Mouse (Mus musculus) neural tube, embryonic 14.5 days (tissue): ENCODE data around the gene Scgb1a1. TPM values are rescaled to one million over a fixed set of nuclear protein-coding genes. Genes with fewer than 3 reads are reported as not detected.

ENCODE experiments used
- ATAC-seq: fragments of 200-750 bp; cut with Nextera tagmentation; 2 replicates; pipeline ENCODE4 v1.8.0; 2017; ENCODE audit warnings: low read depth, mild to moderate bottlenecking, moderate TSS enrichment, moderate library complexity
- H3K27ac ChIP-seq: fragments of 300-500 bp; sonication (generic); 2 replicates; pipeline ENCODE4 v1.5.1; 2014; ENCODE audit warnings: low read depth, mild to moderate bottlenecking, control low read depth, low read length, moderate library complexity, mixed read lengths
- H3K27me3 ChIP-seq: fragments of 300-500 bp; sonication (generic); 2 replicates; pipeline ENCODE4 v1.6.1; 2014; ENCODE audit warnings: low read length; ENCODE audit not compliant: control insufficient read depth, insufficient read depth
- H3K36me3 ChIP-seq: fragments of 300-500 bp; sonication (generic); 2 replicates; pipeline ENCODE4 v1.6.1; 2014; ENCODE audit warnings: low read length, mixed read lengths; ENCODE audit not compliant: control insufficient read depth, insufficient read depth
- H3K4me1 ChIP-seq: fragments of 300-500 bp; sonication (generic); 2 replicates; pipeline ENCODE4 v1.6.1; 2014; ENCODE audit warnings: low read length; ENCODE audit not compliant: control insufficient read depth, insufficient read depth
- H3K4me2 ChIP-seq: fragments of 300-500 bp; sonication (generic); 2 replicates; pipeline ENCODE4 v1.6.1; 2014; ENCODE audit warnings: mild to moderate bottlenecking, low read depth, low read length, control low read depth
- H3K4me3 ChIP-seq: fragments of 300-500 bp; sonication (generic); 2 replicates; pipeline ENCODE4 v1.5.1; 2014; ENCODE audit warnings: low read depth, low read length, control low read depth, mixed read lengths
- H3K9ac ChIP-seq: fragments of 300-500 bp; sonication (generic); replicated peaks from 2 replicates; pipeline ENCODE4 v1.6.1; 2014; ENCODE audit warnings: low read depth, mild to moderate bottlenecking, control low read depth, low read length, mixed read lengths
- H3K9me3 ChIP-seq: fragments of 300-500 bp; sonication (generic); 2 replicates; pipeline ENCODE4 v1.6.1; 2016; ENCODE audit warnings: low read length; ENCODE audit not compliant: control insufficient read depth
- WGBS: fragments of 180-500 bp; shearing (Covaris S2); extraction: QIAGEN DNeasy Blood & Tissue Kit; methylation state at CpG from one replicate; pipeline ENCODE4 v1.1.7; 2014; 5-methylcytosine and 5-hydroxymethylcytosine counted together
- polyA plus RNA-seq: library from polyadenylated mRNA; unstranded; fragments of >200 nt; fragmentation: Nextera tagmentation; extraction: Ambion mirVana; gene quantifications from 2 replicates; pipeline ENCODE4 v1.2.1, GENCODE M21; 2014

The Scgb1a1 gene
- polyA plus RNA-seq, 1 experiment from 2014 or later: not detected

DNA sequence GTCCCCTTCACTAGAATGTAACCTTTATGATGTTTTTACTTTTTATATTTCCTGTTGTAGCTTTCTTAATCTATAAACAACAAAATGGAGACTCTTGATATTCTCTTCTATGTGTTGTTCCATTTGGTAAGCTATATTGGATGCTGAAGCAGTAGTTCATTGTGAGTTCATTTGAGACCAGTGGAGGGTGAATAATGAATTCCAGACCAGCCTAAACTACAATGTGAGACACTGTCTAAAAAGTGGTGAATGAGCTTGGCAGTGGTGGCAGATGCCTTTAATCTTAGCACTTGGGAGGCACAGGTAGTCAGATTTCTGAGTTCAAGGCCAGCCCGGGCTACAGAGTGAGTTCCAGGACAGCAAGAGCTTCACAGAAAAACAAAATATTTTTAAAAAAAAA is 44.6 kb downstream of the Scgb1a1 start:
- Histone ChIP-seq H3K27me3 (no peaks in the 10 kb centered on the region), H3K4me1 (no peaks in the 10 kb centered on the region), H3K9me3 (no peaks in the 10 kb centered on the region), H3K27ac (no peak overlapping the region), H3K9ac (no peak overlapping the region), H3K4me3 (no peak overlapping the region), H3K36me3 (no peaks in the 10 kb centered on the region), H3K4me2 (no peak overlapping the region)
- ATAC-seq: no peak
- WGBS: 91% methylated on average over 1 of the region's 1 CpGs

DNA sequence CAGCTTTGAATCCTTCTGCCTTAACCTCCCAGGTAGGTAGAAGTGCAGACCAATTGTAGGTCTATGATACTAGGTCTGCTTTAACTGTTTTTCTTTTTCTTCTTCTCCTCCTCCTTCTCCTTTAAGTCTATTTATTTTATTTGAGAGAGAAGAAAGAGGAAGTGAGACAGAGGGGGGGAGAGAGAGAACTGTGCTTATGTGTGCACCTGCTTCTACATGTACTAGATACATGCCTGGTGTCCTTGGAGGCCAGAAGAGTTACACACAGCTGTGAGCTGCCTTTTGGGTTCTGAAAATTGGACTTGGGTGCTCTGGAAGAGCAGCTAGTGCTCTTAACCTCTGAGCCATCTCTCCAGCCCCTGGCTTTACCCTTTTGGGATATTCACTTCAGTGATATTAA is 46.7 kb downstream of the Scgb1a1 start:
- H3K9me3 ChIP-seq: no peaks in the 10 kb centered on the region
- ATAC-seq: no peak
- no peak overlapping the region for H3K9ac ChIP-seq

DNA sequence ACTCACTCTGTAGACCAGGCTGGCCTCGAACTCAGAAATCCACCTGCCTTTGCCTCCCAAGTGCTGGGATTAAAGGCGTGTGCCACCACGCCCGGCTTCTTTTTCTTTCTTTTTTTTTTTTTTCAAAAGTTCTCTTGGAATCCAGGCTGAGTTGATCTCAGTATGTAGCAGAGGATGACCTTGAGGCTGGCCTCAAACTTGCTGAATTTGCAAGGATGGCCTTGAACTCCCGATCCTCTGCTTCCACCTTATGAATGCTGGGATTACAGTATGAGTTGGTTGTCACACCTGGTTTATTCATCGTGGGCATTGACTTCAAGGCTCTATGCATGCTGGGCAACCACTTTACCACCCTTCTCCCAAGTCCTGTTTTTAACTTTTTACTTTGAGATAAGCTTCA is 47.1 kb downstream of the Scgb1a1 start:
- no peaks in the 10 kb centered on the region for H3K27me3 ChIP-seq
- H3K4me1 ChIP-seq: no peaks in the 10 kb centered on the region
- no peak overlapping the region for H3K27ac ChIP-seq
- no peak overlapping the region for H3K4me2 ChIP-seq
- H3K9ac ChIP-seq: no peak overlapping the region
- no peaks in the 10 kb centered on the region for H3K9me3 ChIP-seq
- no peak for ATAC-seq
- H3K4me3 ChIP-seq: no peak overlapping the region
- 90% methylated on average over 6 of the region's 6 CpGs for WGBS
- no peaks in the 10 kb centered on the region for H3K36me3 ChIP-seq

More for the DNA sequence above, 46.7 kb downstream of the Scgb1a1 start:
- no peaks in the 10 kb centered on the region for H3K4me1 ChIP-seq
- H3K27ac ChIP-seq: no peak overlapping the region
- H3K36me3 ChIP-seq: no peaks in the 10 kb centered on the region
- H3K4me2 ChIP-seq: no peak overlapping the region
- no peak overlapping the region for H3K4me3 ChIP-seq
- H3K27me3 ChIP-seq: no peaks in the 10 kb centered on the region

DNA sequence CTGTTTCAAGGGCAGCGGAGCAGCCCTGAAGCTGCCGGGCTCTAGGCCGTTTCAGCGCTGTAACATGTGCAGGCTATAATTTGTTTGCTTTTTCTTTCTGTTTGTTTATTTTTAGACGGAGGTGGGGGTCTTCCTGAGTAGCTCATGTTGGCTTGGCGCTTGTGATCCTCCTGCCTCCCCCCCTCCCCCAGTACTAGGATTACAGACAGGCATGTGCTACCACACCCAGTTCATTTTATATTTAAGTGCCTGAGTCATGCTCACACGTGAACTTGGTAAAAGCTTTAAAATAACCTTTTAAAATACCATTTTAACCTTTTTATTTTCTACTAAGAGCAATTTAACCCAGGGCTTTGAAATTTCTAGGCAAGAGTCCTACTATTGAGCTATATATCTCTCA is 47.8 kb downstream of the Scgb1a1 start:
- Histone ChIP-seq H3K27ac (no peak overlapping the region), H3K36me3 (no peaks in the 10 kb centered on the region), H3K9me3 (no peaks in the 10 kb centered on the region), H3K4me3 (no peak overlapping the region), H3K27me3 (no peaks in the 10 kb centered on the region), H3K9ac (no peak overlapping the region), H3K4me1 (no peaks in the 10 kb centered on the region), H3K4me2 (no peak overlapping the region)
- WGBS: 70% methylated on average over 7 of the region's 7 CpGs
- ATAC-seq: no peak

DNA sequence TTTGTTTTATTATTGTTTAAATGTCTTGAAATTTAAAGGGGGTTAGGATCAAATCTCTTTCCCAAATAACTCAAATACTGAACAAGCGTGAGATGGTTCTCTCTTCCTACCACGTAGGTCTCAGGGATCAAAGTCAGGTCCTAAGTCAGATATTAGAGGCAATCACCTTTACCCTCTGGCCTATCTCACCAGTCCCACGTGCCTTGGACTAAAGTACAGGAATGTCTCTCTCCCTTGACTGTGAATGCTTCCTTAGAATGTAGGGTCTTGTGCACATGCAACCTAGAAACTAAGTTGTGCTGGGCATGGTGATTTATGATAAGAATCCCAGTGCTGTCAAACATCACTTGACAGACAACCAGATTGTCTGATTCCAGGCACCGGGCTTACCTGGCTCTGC is 48.5 kb downstream of the Scgb1a1 start:
- Histone ChIP-seq H3K27me3 (no peaks in the 10 kb centered on the region), H3K4me3 (no peak overlapping the region), H3K4me2 (no peak overlapping the region), H3K4me1 (no peaks in the 10 kb centered on the region), H3K9ac (no peak overlapping the region), H3K9me3 (no peaks in the 10 kb centered on the region), H3K36me3 (no peaks in the 10 kb centered on the region), H3K27ac (no peak overlapping the region)
- WGBS: 87% methylated on average over 4 of the region's 4 CpGs
- ATAC-seq: no peak

- no peak overlapping the region for H3K9ac ChIP-seq
- no peaks in the 10 kb centered on the region for H3K27me3 ChIP-seq
- H3K36me3 ChIP-seq: no peaks in the 10 kb centered on the region
- no peak overlapping the region for H3K4me3 ChIP-seq
- H3K27ac ChIP-seq: no peak overlapping the region
- no peak overlapping the region for H3K4me2 ChIP-seq
- H3K9me3 ChIP-seq: no peaks in the 10 kb centered on the region
- ATAC-seq: no peak
- 76% methylated on average over 3 of the region's 3 CpGs for WGBS
- no peaks in the 10 kb centered on the region for H3K4me1 ChIP-seq
These were observed 49.6 kb downstream of the Scgb1a1 start for GRCm38 (mm10) chr19:9038136-9038535.

- H3K4me3 ChIP-seq: no peak overlapping the region
- no peak overlapping the region for H3K9ac ChIP-seq
- WGBS: 76% methylated on average over 3 of the region's 3 CpGs
- no peak for ATAC-seq
- no peak overlapping the region for H3K27ac ChIP-seq
- no peaks in the 10 kb centered on the region for H3K27me3 ChIP-seq
- no peaks in the 10 kb centered on the region for H3K9me3 ChIP-seq
- no peaks in the 10 kb centered on the region for H3K36me3 ChIP-seq
- no peaks in the 10 kb centered on the region for H3K4me1 ChIP-seq
- H3K4me2 ChIP-seq: no peak overlapping the region
These were observed 52.7 kb downstream of the Scgb1a1 start for GRCm38 (mm10) chr19:9035101-9035500.

GRCm38 (mm10) chr19:9034480-9034879 is 53.3 kb downstream of the Scgb1a1 start:
- Histone ChIP-seq H3K27me3 (no peaks in the 10 kb centered on the region), H3K4me1 (no peaks in the 10 kb centered on the region), H3K27ac (no peak overlapping the region), H3K4me3 (no peak overlapping the region), H3K9me3 (no peaks in the 10 kb centered on the region), H3K9ac (no peak overlapping the region), H3K36me3 (no peaks in the 10 kb centered on the region), H3K4me2 (no peak overlapping the region)
- 88% methylated on average over 3 of the region's 3 CpGs for WGBS
- ATAC-seq: no peak
